Mouse (Mus musculus) layer of hippocampus, adult 2 months (tissue): ENCODE results near the gene Sbno1. TPM values are rescaled to one million over a fixed set of nuclear protein-coding genes. Genes with fewer than 3 reads are reported as not detected.
"Not testable (repeated sequence)": the region's sequence is repeated elsewhere in the genome, so short reads cannot be mapped to it uniquely, and the experiment has no call there.

ENCODE experiments used
- DNase-seq, 2 experiments: peaks; one replicate each; pipeline ENCODE4 v3.0.0; 2022; ENCODE audit warnings: low spot score in 2 of 2
- H3K27ac ChIP-seq: fragments of 200-600 bp; 2 replicates; pipeline ENCODE4 v1.8.1; 2022
- H3K4me3 ChIP-seq: fragments of 200-600 bp; 2 replicates; pipeline ENCODE4 v1.8.1; 2022; ENCODE audit warnings: mild to moderate bottlenecking
- CTCF ChIP-seq: fragments of 200-600 bp; conservative IDR thresholded peaks from 2 replicates; pipeline ENCODE4 v1.8.1; 2022; ENCODE audit warnings: antibody characterized with exemption, mild to moderate bottlenecking, moderate library complexity
- total RNA-seq, 2 experiments: library from RNA; stranded (reverse); gene quantifications; 2 replicates each; pipeline ENCODE4 v1.2.3; 2021

Sbno1 gene
- total RNA-seq, 2 experiments from 2014 or later = 157 to 166 TPM

- Histone ChIP-seq H3K27ac (no peak overlapping the region), H3K4me3 (no peak overlapping the region)
- no peak for DNase-seq
- peak; percentile 66 for TF ChIP-seq CTCF
These were observed 37.9 kb downstream of the Sbno1 start for GRCm38 (mm10) chr5:124387932-124388331.

DNA sequence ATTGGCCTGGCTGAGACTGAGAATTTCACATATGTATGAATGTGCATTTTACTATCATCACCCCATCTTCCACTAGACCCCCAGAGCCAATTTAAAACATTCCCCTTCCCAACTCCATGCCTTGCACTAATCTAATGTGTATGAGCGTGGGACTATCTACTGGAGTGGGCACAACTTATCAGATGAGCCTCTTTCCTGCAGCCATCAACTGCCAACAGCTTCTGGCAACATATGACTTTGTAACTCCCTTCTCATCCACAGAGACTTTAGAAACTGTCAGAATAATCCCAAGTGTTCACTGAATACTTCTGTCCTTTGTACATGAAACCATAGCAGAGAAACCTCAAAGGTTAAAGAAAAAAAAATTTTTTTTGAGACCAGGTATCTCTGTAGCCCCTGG lies 45.7 kb downstream of the Sbno1 start:
- TF ChIP-seq CTCF = no peak
- Histone ChIP-seq H3K27ac (no peak overlapping the region), H3K4me3 (no peak overlapping the region)
- DNase-seq = no peak

DNA sequence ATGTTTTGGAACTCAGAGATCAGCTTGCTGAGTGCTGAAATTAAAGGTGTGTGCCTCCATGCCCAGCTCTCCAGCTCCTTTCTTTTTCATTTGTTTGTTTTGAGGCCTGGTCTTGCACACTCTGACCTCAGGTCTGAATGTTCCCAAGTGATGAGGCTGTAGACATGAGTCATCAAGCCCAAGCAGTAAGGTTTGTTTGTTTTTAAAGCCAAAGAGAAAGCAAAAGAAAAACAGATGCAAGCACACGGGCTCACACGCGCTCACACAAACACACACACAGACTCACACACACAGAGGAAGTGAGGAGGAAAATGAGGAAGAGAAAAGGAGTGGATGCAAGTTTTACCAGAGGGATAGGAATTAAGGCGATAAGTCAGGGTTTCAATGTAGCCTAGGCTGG lies 48.7 kb downstream of the Sbno1 start:
- TF ChIP-seq CTCF = no peak
- no peak for DNase-seq
- Histone ChIP-seq H3K27ac (no peak overlapping the region), H3K4me3 (no peak overlapping the region)

DNA sequence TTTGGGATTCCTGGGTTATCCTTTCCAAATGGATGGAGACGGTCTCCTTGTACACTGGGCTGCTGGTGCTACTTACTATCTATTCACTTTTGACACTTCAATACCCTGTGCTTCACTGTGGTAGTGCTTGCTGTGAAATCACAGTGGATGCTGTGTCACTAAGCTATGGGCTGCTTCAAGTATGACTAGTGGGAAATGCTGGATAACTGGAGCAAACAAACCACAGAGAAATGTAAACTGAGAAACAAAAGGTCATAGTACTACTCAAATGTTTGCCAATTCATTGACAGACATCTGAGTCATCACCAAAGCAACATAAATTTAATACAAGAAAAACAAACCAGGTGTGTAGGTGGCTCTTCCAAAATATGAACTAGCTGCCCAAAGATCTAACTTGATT lies 49.4 kb downstream of the Sbno1 start:
- no peak for TF ChIP-seq CTCF
- Histone ChIP-seq H3K27ac (no peak overlapping the region), H3K4me3 (no peak overlapping the region)
- DNase-seq = no peak

DNA sequence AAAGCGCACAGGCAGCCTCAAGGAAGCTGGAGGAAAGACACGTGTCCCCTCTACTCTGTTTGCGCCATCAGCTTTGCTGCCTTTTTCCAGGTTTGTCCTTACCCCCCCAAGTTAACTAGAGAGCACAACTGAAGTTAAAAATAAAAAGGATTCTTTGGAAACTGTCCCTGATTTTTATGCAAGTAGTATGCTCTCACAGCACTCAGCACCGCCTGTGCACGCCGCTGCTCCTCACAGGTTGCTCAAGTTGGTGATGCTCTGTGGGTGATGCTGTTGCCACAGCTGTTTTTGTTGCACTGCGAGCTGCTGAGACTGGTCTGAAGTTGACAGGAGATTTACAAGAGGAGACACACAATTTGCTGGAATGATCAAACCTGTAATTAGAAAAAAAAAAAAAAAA lies 51.5 kb downstream of the Sbno1 start:
- no peak overlapping the region for H3K27ac ChIP-seq
- no peak overlapping the region for H3K4me3 ChIP-seq
- TF ChIP-seq CTCF = no peak
- no peak for DNase-seq

DNA sequence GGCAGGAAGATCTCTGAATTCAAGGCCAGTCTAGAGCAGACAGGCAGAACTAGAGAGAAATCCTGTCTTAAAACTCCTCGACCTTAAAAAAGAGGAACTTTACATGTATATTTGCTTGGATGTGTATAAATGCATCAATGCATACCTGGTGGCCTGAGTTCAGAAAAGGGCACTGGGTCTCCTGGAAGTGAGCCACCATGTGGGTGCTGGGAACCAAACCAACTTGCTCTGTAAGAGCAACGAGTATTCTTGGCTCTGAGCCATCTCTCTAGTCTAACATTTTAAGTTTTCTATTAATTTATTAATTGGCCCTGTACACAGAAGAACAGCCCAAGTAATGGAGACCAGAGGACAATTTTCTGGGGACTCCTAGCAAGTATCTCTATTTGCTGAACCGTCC lies 59.1 kb downstream of the Sbno1 start:
- Histone ChIP-seq H3K4me3 (no peak overlapping the region), H3K27ac (no peak overlapping the region)
- no peak for DNase-seq
- TF ChIP-seq CTCF = no peak

GRCm38 (mm10) chr5:124365754-124366153 lies 60.0 kb downstream of the Sbno1 start:
- Histone ChIP-seq H3K4me3 (no peak overlapping the region), H3K27ac (no peak overlapping the region)
- no peak for DNase-seq
- no peak for TF ChIP-seq CTCF

- no peak overlapping the region for H3K4me3 ChIP-seq
- no peak for DNase-seq
- TF ChIP-seq CTCF = no peak
- 0 out of 2 replicates have a peak overlapping the region, but pooled peaks have one; percentile 23 for H3K27ac ChIP-seq
These were observed 61.5 kb downstream of the Sbno1 start for GRCm38 (mm10) chr5:124364173-124364918.

DNA sequence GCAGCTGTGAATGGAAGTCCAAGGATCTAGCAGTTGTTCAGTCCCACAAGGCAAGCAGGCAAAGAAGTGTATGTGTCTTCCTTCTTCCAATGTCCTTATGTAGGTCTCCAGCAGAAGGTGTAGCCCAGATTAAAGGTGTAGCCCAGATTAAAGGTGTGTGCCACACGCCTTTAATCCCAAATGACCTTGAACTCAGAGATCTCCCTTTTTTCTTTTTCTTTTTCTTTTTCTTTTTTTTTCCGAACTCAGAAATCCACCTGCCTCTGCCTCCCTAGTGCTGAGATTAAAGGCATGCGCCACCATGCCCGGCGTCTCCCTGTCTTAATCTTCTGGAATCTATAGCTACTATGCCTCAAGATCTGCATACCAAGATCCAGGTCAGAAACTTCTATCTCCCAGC lies 62.8 kb downstream of the Sbno1 start, which contains the start of gene Cdk2ap1:
Cdk2ap1 (minus strand) TSS at position 101 of the 400 bp plus-strand sequence.
- DNase-seq, H3K4me3 ChIP-seq, H3K27ac ChIP-seq: not testable (repeated sequence)

DNA sequence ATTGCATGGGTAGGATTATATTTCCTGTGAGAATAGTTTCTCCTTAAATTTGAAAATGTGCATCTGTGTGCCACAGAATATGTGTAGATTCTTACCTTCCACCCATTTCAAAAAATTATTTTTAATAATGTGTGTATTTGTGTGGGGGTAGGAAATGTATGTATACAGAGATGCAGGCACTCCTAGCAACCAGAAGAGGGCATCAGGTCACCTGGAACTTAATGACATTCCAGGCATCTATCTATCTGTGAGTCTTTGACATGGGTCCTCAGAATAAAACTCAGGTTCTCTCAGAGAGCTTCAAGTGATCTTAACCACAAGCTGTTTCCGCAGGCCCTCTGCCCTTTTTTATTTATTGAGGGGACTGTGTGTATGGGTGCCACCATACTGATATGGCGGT lies 66.2 kb downstream of the Sbno1 start:
- DNase-seq = no peak
- peak; percentile 78 for TF ChIP-seq CTCF
- H3K27ac ChIP-seq = no peak overlapping the region

DNA sequence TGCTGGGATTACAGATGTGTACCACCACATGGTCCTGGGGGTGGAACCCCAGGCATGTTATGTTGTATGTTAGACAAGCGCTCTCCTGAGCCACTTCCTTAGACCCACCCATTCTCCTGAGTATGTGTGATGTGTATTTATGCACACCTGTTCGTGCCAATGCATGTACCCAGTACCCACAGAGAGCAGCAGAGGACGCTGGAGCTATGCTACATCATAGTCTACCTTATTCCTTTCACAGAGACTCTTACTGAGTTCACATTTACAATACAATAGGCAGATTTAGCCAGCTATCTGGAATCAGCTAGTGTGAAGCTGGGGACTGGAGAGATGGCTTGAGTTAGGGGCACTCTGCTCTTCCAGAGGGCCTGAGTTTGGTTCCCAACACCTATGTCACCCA lies 69.1 kb downstream of the Sbno1 start:
- no peak for DNase-seq
- peak; percentile 47 for TF ChIP-seq CTCF
- no peak overlapping the region for H3K4me3 ChIP-seq
- H3K27ac ChIP-seq = peak overlapping the region; percentile 84; the same call in 1 of the 2 replicates

More for the DNA sequence above, 66.2 kb downstream of the Sbno1 start:
- H3K4me3 ChIP-seq = no peak overlapping the region

GRCm38 (mm10) chr5:124355425-124355959 lies 70.3 kb downstream of the Sbno1 start:
- TF ChIP-seq CTCF = no peak
- H3K4me3 ChIP-seq = peak overlapping the region; percentile 59
- peak overlapping the region; percentile 84 for H3K27ac ChIP-seq
- no peak for DNase-seq

- peak overlapping the region; percentile 59 for H3K4me3 ChIP-seq
- H3K27ac ChIP-seq = peak overlapping the region; percentile 84
- no peak for TF ChIP-seq CTCF
- DNase-seq = no peak
These were observed 71.0 kb downstream of the Sbno1 start for GRCm38 (mm10) chr5:124354574-124355424.
